Mouse (Mus musculus) neutrophil, adult 65 days (primary cell): ENCODE measurements around the gene Mfsd14b. TPM values are rescaled to one million over a fixed set of nuclear protein-coding genes. Genes with fewer than 3 reads are reported as not detected.

Source experiments
- total RNA-seq: library from RNA; stranded (reverse); gene quantifications from 2 replicates; pipeline ENCODE4 v1.2.4, GENCODE M21; 2023

Gene Mfsd14b
- 221 and 226 TPM in 2 replicates for total RNA-seq

GRCm38 (mm10) chr13:65112459-65113110 lies at the start of gene Mfsd14b:
TSS of gene Mfsd14b (minus strand) at chr13:65112975.

GRCm38 (mm10) chr13:65149940-65150339 lies 37.2 kb upstream of the Mfsd14b start, which contains the start of gene Olfr466:
TSS of gene Olfr466 (plus strand) at chr13:65150240.

DNA sequence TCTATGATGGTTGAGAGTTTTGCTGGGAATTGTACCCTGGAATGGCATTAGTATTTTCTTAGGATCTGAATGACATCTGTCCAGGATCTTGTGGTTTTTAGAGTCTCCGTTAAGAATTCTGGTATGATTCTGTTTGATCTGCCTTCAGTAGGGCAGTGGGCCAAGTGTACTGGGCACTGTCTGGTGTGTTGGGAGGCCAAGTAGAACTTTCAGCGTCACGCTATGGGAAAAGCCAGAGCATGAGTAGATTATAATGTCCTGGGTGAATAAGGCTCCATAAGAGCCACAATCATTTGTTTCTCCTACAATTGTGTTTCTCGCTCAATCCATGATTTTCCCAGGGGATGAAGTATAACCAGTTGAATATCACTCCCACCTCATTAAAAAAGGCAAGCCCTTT lies 25.0 kb upstream of the Mfsd14b start, which contains the start of gene Olfr465-ps1:
Gene Olfr465-ps1 (plus strand): TSS at position 301 of the 400 bp plus-strand sequence.

GRCm38 (mm10) chr13:65052660-65053059 lies 60.1 kb downstream of the Mfsd14b start, which contains the start of gene Prss47:
TSS of gene Prss47 (minus strand) at chr13:65052760.

GRCm38 (mm10) chr13:65032758-65033157 lies 80.0 kb downstream of the Mfsd14b start, which contains the start of gene Spata31d1c:
TSS of gene Spata31d1c (plus strand) at chr13:65033058.

Other genes with a start within 250 kb of the Mfsd14b start
- not detected in 2 replicates for gene Cntnap3, start 209.0 kb downstream of the Mfsd14b start, total RNA-seq
- gene Spata31, start 195.6 kb downstream of the Mfsd14b start, total RNA-seq, result not detected in 2 replicates
- gene Spata31d1c, start 79.9 kb downstream of the Mfsd14b start, total RNA-seq, result not detected in 2 replicates
- 0.43 and 0.69 TPM in 2 replicates for gene Prss47, start 60.2 kb downstream of the Mfsd14b start, total RNA-seq
- gene Olfr465-ps1, start 25.1 kb upstream of the Mfsd14b start, total RNA-seq, result not detected in 2 replicates
- not detected in 2 replicates for gene Olfr466, start 37.3 kb upstream of the Mfsd14b start, total RNA-seq
- gene Nlrp4f, start 93.0 kb upstream of the Mfsd14b start, total RNA-seq, result not detected in 2 replicates
- gene Gm10775, start 146.6 kb upstream of the Mfsd14b start, total RNA-seq, result not detected in 2 replicates
- 9.7 and 13.3 TPM in 2 replicates for gene Zfp369, start 165.8 kb upstream of the Mfsd14b start, total RNA-seq